Mouse (Mus musculus) embryonic fibroblast, embryonic 13.5 days (primary cell): ENCODE measurements around the gene Gse1.

ENCODE experiments used
- CTCF ChIP-seq: IDR thresholded peaks from 2 replicates; pipeline ENCODE4 v1.5.1; 2011; ENCODE audit warnings: mild to moderate bottlenecking, control low read depth, low read length, moderate library complexity, borderline replicate concordance; ENCODE audit not compliant: insufficient read depth
- POLR2A ChIP-seq: IDR thresholded peaks from 2 replicates; pipeline ENCODE4 v1.6.1; 2011; ENCODE audit warnings: low read depth, mild to moderate bottlenecking, control low read depth, low read length, moderate library complexity

DNA sequence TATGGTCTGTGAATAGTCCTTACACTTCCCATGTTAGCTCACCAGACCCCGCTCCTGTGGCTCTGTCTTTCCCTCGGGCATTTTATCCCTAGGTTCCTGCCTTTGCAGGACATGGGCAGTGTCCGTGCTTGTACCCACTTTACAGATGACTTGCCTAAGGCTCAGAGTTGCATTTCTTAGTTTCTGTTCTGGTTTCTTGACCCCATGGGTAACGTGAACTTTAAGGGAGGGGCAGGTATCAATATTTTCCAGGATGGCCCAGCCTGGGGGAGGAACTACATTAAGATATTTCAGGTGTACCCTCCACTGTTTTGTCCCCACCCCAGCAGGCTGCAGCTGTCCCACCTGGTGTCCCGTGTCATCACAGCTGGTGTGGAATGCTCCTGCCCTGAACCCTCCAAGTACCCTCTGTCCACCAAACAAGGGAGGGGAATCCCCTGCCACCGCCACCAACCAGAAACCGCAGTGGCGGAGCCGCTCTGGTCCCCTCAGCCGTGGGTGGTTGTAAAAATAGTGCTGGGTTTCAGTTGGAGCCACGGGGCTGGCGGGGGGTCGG lies 36.2 kb downstream of the Gse1 start:
- no peak for TF ChIP-seq CTCF
- TF ChIP-seq POLR2A: no peak
